Mouse (Mus musculus) spleen, adult 2 months (tissue): ENCODE results near the gene Slain2.

Source experiments
- CTCF ChIP-seq: fragments of 200-500 bp; IDR thresholded peaks from 2 replicates; pipeline ENCODE4 v1.5.1; 2011; ENCODE audit warnings: mild to moderate bottlenecking, inconsistent platforms; ENCODE audit not compliant: insufficient read depth, insufficient read length, insufficient replicate concordance; ENCODE audit errors: extremely low read depth
- POLR2A ChIP-seq: fragments of 200-500 bp; IDR thresholded peaks from 2 replicates; pipeline ENCODE4 v1.6.1; 2011; ENCODE audit warnings: low read depth, low read length, inconsistent platforms

- no peak for TF ChIP-seq CTCF
- no peak for TF ChIP-seq POLR2A
Observed at GRCm38 (mm10) chr5:72927074-72927473, 13.0 kb downstream of the Slain2 start.
